ENCODE assay signal across 9 mouse cellular contexts in genomic region chr4:95636937-95637749, GRCm38 (mm10).
DNase-seq lines count a peak whose midpoint lies in the region; ATAC-seq and TF ChIP-seq lines count a peak whose summit lies in the region.
"Had no signal": no experiment of that assay in that cellular context is flagged by ENCODE, and none has a peak within 500 bp of the region (broad histone marks: within the 10 kb centered on the region; RNA-seq: fewer than 3 reads in every experiment).

No protein-coding gene starts in this region.

- no peaks in the 10 kb centered on the region for H3K27me3 ChIP-seq in hindbrain, embryonic 12.5 days
- no peaks in the 10 kb centered on the region for H3K27me3 ChIP-seq in midbrain, embryonic 16.5 days (ENCODE audit: control insufficient read depth, insufficient read depth, low read depth, low read length)

- no peak for TF ChIP-seq CTCF in bone marrow macrophage, adult 2 months (IDR thresholded peaks at IDR 0.05; ENCODE audit: low read depth, low read length)

- no peaks in the 10 kb centered on the region for H3K9me3 ChIP-seq in hindbrain, embryonic 12.5 days (replicated peaks)
- no peaks in the 10 kb centered on the region for H3K9me3 ChIP-seq in midbrain, embryonic 16.5 days (replicated peaks; ENCODE audit: control insufficient read depth, low read length, poor library complexity, severe bottlenecking)

- H3K36me3 ChIP-seq in hindbrain, embryonic 12.5 days, result no peaks in the 10 kb centered on the region
- H3K36me3 ChIP-seq in midbrain, embryonic 16.5 days (ENCODE audit: control insufficient read depth, insufficient read depth, low read length), result no peaks in the 10 kb centered on the region

- 32% methylated on average over 7 of the region's 7 CpGs for WGBS in hindbrain, embryonic 12.5 days
- 17% methylated on average over 7 of the region's 7 CpGs for WGBS in midbrain, embryonic 16.5 days

- TF ChIP-seq POLR2A in bone marrow macrophage, adult 2 months (IDR thresholded peaks at IDR 0.05; ENCODE audit: borderline replicate concordance, low read depth, low read length), result no peak

- no peak overlapping the region for H3K4me3 ChIP-seq in bone marrow macrophage, adult 2 months (ENCODE audit: insufficient read depth, low read length)
- H3K4me3 ChIP-seq in hindbrain, embryonic 12.5 days, result no peak overlapping the region
- H3K4me3 ChIP-seq in midbrain, embryonic 16.5 days (ENCODE audit: low read depth, low read length), result no peak overlapping the region

- H3K4me1 ChIP-seq in bone marrow macrophage, adult 2 months (ENCODE audit: control insufficient read depth, insufficient read depth, low read length), result peaks cover 24% of the 10 kb centered on the region
- peaks cover 10% of the 10 kb centered on the region; the same call in 1 of the 2 replicates for H3K4me1 ChIP-seq in hindbrain, embryonic 12.5 days
- H3K4me1 ChIP-seq in midbrain, embryonic 16.5 days (ENCODE audit: control insufficient read depth, insufficient read depth, low read length), result peaks cover 10% of the 10 kb centered on the region

- H3K9ac ChIP-seq in hindbrain, embryonic 12.5 days, result no peak overlapping the region
- H3K9ac ChIP-seq in midbrain, embryonic 16.5 days (ENCODE audit: low read depth, low read length), result no peak overlapping the region
- H3K9ac ChIP-seq: liver, embryonic 14.5 days had no signal

- DNase-seq in 3T3-L1 (ENCODE audit: low read depth, low spot score), result peak; percentile 62
- peak; percentile 19 to 29 for DNase-seq in frontal cortex, postnatal 14 days (ENCODE audit: low spot score in 2 of 2)
- DNase-seq in layer of hippocampus, postnatal 36 days, result peak; percentile 48 to 55
- peak; percentile 34 for DNase-seq in urinary bladder, postnatal 25 days (ENCODE audit: low spot score)
- DNase-seq in spleen, adult 12 weeks (ENCODE audit: low spot score), result no peak

- peak; percentile 58; the same call in 1 of the 2 replicates for ATAC-seq in hindbrain, embryonic 12.5 days (ENCODE audit: low FRiP score)
- ATAC-seq in midbrain, embryonic 16.5 days, result peak; percentile 78

- H3K4me2 ChIP-seq in hindbrain, embryonic 12.5 days (replicated peaks), result no peak overlapping the region
- H3K4me2 ChIP-seq in midbrain, embryonic 16.5 days (ENCODE audit: low read length), result no peak overlapping the region

- peak overlapping the region; percentile 73 for H3K27ac ChIP-seq in bone marrow macrophage, adult 2 months (ENCODE audit: insufficient read depth, low read depth, low read length)
- H3K27ac ChIP-seq in hindbrain, embryonic 12.5 days, result 0 out of 2 replicates have a peak overlapping the region, but pooled peaks have one; percentile 1
- peak overlapping the region; percentile 47; the same call in 1 of the 2 replicates for H3K27ac ChIP-seq in midbrain, embryonic 16.5 days (ENCODE audit: low read length)
- H3K27ac ChIP-seq: liver, embryonic 14.5 days had no signal

Comparison
In these comparisons a context has a peak if more than half of its experiments do, and no peak if none do; other contexts are left out.
1. H3K27ac ChIP-seq: peak in every context shown above with its lines; median percentile 73 in bone marrow macrophage, adult 2 months; 47 in midbrain, embryonic 16.5 days; 1 in hindbrain, embryonic 12.5 days.